Mouse (Mus musculus): Measurements from ENCODE around the gene Hivep1. TPM values are rescaled to one million over a fixed set of nuclear protein-coding genes. Genes with fewer than 3 reads are reported as not detected.

Gene Hivep1
- polyA plus RNA-seq, 1 experiment from 2014 or later: 14.5 TPM

DNA sequence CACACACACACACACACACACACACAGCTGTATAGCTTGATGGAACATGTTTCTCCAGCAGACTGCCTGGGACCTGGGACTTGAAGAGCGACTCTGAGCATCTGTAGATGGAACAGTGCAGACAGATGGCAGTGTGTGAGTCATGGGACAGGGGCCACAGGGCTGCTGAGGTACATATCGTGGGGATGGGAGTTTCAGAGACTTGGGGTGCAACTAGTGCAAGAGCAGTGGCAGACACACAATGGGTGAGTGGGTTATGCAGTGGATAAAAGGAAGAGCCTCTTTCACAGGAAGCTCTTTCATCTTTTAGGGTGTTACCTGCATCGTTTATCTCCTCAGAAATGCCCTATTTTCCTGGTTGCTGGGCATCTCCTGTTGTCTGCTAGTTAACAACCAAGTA lies 25.8 kb downstream of the Hivep1 start:
- Histone ChIP-seq H3K4me3 (no peak overlapping the region), H3K27me3 (no peaks in the 10 kb centered on the region), H3K4me1 (no peaks in the 10 kb centered on the region), H3K36me3 (peaks cover 13% of the 10 kb centered on the region; the same call in 1 of the 2 replicates), H3K4me2 (no peak overlapping the region), H3K9me3 (no peaks in the 10 kb centered on the region), H3K27ac (no peak overlapping the region), H3K9ac (no peak overlapping the region)
- 93% methylated on average over 3 of the region's 3 CpGs for WGBS
- ATAC-seq (ENCODE audit: insufficient number of reproducible peaks, insufficient read depth, low FRiP score, low TSS enrichment, low read depth): no peak

- ATAC-seq (ENCODE audit: insufficient number of reproducible peaks, insufficient read depth, low FRiP score, low TSS enrichment, low read depth): no peak
- H3K4me2 ChIP-seq: no peak overlapping the region
- no peaks in the 10 kb centered on the region for H3K9me3 ChIP-seq
- H3K4me3 ChIP-seq: no peak overlapping the region
- no peaks in the 10 kb centered on the region for H3K27me3 ChIP-seq
- no peak overlapping the region for H3K27ac ChIP-seq
- H3K9ac ChIP-seq: no peak overlapping the region
- no peaks in the 10 kb centered on the region for H3K4me1 ChIP-seq
- 54% methylated on average over 7 of the region's 10 CpGs for WGBS
- H3K36me3 ChIP-seq: peaks cover 13% of the 10 kb centered on the region; the same call in 1 of the 2 replicates
These were observed 28.5 kb downstream of the Hivep1 start for GRCm38 (mm10) chr13:42080131-42080916.

GRCm38 (mm10) chr13:42088339-42088738 lies 36.5 kb downstream of the Hivep1 start:
- H3K27ac ChIP-seq: no peak overlapping the region
- no peaks in the 10 kb centered on the region for H3K27me3 ChIP-seq
- no peaks in the 10 kb centered on the region for H3K9me3 ChIP-seq
- WGBS: 76% methylated on average over 5 of the region's 5 CpGs
- ATAC-seq (ENCODE audit: insufficient number of reproducible peaks, insufficient read depth, low FRiP score, low TSS enrichment, low read depth): no peak
- no peaks in the 10 kb centered on the region for H3K36me3 ChIP-seq
- H3K4me2 ChIP-seq: no peak overlapping the region
- H3K9ac ChIP-seq: no peak overlapping the region
- H3K4me3 ChIP-seq: no peak overlapping the region
- peaks cover 7% of the 10 kb centered on the region for H3K4me1 ChIP-seq

DNA sequence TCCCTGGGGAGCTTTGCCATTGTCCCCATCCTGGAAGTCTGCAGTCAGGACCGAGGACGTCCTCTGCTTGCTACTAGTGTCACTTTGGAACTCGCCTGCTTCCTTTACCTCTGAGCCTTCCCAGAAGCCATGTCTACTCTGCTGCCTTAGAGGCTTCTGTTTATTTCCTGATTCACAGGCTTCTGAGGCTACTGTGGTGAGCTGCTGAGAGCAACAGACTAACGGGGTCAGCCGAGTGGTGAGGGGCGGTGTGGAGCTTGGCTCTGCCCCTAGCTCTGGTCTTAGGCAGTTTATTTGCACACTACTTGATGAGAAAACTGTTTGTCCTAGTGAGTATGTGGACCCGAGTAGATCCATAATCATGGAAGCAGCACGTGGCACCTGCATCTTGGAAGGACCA lies 37.2 kb downstream of the Hivep1 start:
- no peak overlapping the region for H3K4me3 ChIP-seq
- WGBS: 76% methylated on average over 8 of the region's 8 CpGs

GRCm38 (mm10) chr13:42090751-42091150 lies 38.9 kb downstream of the Hivep1 start:
- H3K4me2 ChIP-seq: no peak overlapping the region
- H3K9me3 ChIP-seq: no peaks in the 10 kb centered on the region
- H3K4me1 ChIP-seq: peaks cover 14% of the 10 kb centered on the region
- no peaks in the 10 kb centered on the region for H3K36me3 ChIP-seq
- H3K27ac ChIP-seq: no peak overlapping the region
- no peaks in the 10 kb centered on the region for H3K27me3 ChIP-seq
- no peak overlapping the region for H3K9ac ChIP-seq
- no peak for ATAC-seq (ENCODE audit: insufficient number of reproducible peaks, insufficient read depth, low FRiP score, low TSS enrichment, low read depth)
- 87% methylated on average over 5 of the region's 5 CpGs for WGBS
- no peak overlapping the region for H3K4me3 ChIP-seq

More for the DNA sequence above, 37.2 kb downstream of the Hivep1 start:
- no peaks in the 10 kb centered on the region for H3K36me3 ChIP-seq
- no peak overlapping the region for H3K9ac ChIP-seq
- no peak overlapping the region for H3K4me2 ChIP-seq
- no peaks in the 10 kb centered on the region for H3K9me3 ChIP-seq
- no peak for ATAC-seq (ENCODE audit: insufficient number of reproducible peaks, insufficient read depth, low FRiP score, low TSS enrichment, low read depth)
- no peaks in the 10 kb centered on the region for H3K27me3 ChIP-seq
- H3K4me1 ChIP-seq: peaks cover 12% of the 10 kb centered on the region
- H3K27ac ChIP-seq: no peak overlapping the region

DNA sequence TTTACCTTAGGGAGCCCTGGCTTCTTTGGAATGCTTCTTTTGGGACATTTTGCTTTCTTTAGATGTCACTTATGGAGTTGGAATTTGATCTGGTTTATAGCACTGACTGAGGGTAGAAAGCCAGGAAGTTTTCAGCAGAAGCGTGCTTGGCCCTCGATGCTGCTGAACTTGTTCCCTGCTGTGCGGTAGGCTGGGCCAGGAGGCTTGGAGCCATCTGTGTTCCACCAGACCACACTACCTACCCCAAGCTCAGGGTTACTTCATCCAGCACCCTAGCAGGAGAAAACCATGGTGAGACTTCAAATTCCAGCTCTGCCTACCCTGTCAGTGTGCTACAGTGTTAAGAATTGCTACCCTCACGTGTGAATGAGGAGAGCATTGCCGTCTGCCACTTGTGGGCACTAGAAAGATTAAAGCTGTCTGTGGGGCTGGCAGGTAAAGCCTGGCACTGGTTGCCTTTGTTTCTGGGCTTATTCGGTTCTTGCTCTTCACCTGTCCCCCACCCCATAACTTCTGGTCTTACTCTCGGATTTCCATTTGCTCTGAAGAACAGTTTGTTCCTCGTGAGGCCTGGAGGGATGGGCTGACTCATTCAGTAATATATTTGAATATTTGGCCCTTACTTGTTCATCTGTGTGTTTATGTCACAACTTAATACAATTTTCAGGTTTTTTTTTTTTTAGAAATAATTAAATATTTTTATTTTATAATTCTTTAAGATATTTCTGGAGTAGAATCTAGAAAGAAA lies 40.7 kb downstream of the Hivep1 start:
- Histone ChIP-seq H3K9me3 (no peaks in the 10 kb centered on the region), H3K4me3 (no peak overlapping the region), H3K27ac (no peak overlapping the region), H3K4me2 (no peak overlapping the region), H3K4me1 (peaks cover 21% of the 10 kb centered on the region), H3K27me3 (no peaks in the 10 kb centered on the region), H3K36me3 (no peaks in the 10 kb centered on the region), H3K9ac (no peak overlapping the region)
- WGBS: 56% methylated on average over 8 of the region's 8 CpGs
- ATAC-seq (ENCODE audit: insufficient number of reproducible peaks, insufficient read depth, low FRiP score, low TSS enrichment, low read depth): no peak

DNA sequence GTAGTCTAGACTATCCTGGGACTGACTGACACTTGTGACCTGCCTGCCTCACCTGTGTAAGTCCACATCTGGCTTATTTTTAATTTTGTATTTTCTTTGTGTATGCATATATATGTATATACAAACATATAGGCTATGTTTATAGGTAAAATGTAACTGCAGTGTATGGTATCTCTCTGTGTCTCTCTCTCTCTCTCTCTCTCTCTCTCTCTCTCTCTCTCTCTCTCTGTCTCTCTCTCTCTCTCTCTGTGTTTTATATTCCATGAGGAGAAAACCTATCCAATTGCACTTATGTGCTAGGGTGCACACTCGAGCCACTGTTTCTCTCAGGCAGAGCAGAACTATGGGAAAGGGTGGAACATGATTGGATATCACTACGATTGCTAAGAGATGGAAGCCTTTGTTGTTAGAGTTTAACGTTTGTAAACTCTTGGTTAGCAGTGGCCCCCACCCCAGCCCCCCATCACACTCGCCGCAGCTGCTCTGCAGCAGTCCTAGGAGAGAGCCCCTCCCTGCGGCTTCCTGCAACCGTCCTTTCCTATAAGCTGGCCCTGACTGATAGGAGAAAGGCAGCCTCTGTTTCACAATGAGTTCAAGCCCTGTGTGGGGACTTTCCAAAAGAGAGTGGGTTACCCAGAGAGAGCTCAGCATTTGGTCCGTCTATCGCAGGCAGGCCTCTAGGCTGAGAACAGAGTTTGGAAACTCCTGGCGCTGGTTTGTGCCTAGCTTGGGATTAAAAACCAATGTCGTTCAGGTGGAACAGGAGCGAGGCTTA lies 41.6 kb downstream of the Hivep1 start:
- no peak overlapping the region for H3K27ac ChIP-seq

GRCm38 (mm10) chr13:42095826-42096515 lies 44.1 kb downstream of the Hivep1 start:
- H3K4me3 ChIP-seq: no peak overlapping the region
- H3K27ac ChIP-seq: no peak overlapping the region
- peaks cover 28% of the 10 kb centered on the region for H3K4me1 ChIP-seq
- H3K36me3 ChIP-seq: 0 out of 2 replicates have a peak, but pooled peaks cover 3% of the 10 kb centered on the region
- WGBS: 79% methylated on average over 10 of the region's 10 CpGs
- H3K9ac ChIP-seq: peak overlapping the region; percentile 49; the same call in 1 of the 2 replicates
- no peak overlapping the region for H3K4me2 ChIP-seq
- ATAC-seq (ENCODE audit: insufficient number of reproducible peaks, insufficient read depth, low FRiP score, low TSS enrichment, low read depth): no peak
- H3K9me3 ChIP-seq: no peaks in the 10 kb centered on the region
- no peaks in the 10 kb centered on the region for H3K27me3 ChIP-seq

More for the DNA sequence above, 41.6 kb downstream of the Hivep1 start:
- 0 out of 2 replicates have a peak, but pooled peaks cover 3% of the 10 kb centered on the region for H3K36me3 ChIP-seq
- ATAC-seq (ENCODE audit: insufficient number of reproducible peaks, insufficient read depth, low FRiP score, low TSS enrichment, low read depth): no peak
- no peaks in the 10 kb centered on the region for H3K9me3 ChIP-seq
- H3K4me1 ChIP-seq: peaks cover 21% of the 10 kb centered on the region
- WGBS: 55% methylated on average over 12 of the region's 12 CpGs
- no peak overlapping the region for H3K4me3 ChIP-seq
- H3K27me3 ChIP-seq: no peaks in the 10 kb centered on the region
- no peak overlapping the region for H3K4me2 ChIP-seq
- H3K9ac ChIP-seq: no peak overlapping the region

GRCm38 (mm10) chr13:42097109-42097508 lies 45.3 kb downstream of the Hivep1 start:
- H3K4me3 ChIP-seq: no peak overlapping the region
- H3K36me3 ChIP-seq: 0 out of 2 replicates have a peak, but pooled peaks cover 3% of the 10 kb centered on the region
- no peak overlapping the region for H3K9ac ChIP-seq
- no peak overlapping the region for H3K27ac ChIP-seq
- H3K4me1 ChIP-seq: peaks cover 37% of the 10 kb centered on the region
- ATAC-seq (ENCODE audit: insufficient number of reproducible peaks, insufficient read depth, low FRiP score, low TSS enrichment, low read depth): no peak
- H3K27me3 ChIP-seq: no peaks in the 10 kb centered on the region
- no peaks in the 10 kb centered on the region for H3K9me3 ChIP-seq
- no peak overlapping the region for H3K4me2 ChIP-seq

DNA sequence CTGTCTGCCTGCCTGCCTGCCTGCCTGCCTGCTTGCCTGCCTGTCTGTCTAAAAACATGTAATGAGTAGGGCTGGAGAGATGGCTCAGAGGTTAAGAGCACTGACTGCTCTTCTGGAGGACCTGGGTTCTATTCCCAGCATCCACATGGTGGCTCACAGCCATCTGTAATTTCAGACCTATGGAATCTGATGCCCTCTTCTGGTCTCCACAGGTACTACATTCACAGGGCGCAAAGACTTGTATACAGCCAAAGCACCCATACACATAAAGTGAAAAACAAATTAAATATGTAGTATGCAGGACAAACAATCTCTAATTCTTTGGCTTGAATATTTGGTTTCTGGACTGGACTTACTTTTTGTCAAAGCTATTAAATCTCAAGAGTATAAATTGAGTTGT lies 46.7 kb downstream of the Hivep1 start:
- no peak overlapping the region for H3K4me3 ChIP-seq
- no peaks in the 10 kb centered on the region for H3K9me3 ChIP-seq
- no peak for ATAC-seq (ENCODE audit: insufficient number of reproducible peaks, insufficient read depth, low FRiP score, low TSS enrichment, low read depth)
- H3K36me3 ChIP-seq: 0 out of 2 replicates have a peak, but pooled peaks cover 3% of the 10 kb centered on the region
- 98% methylated on average over 1 of the region's 1 CpGs for WGBS
- no peak overlapping the region for H3K9ac ChIP-seq
- H3K4me1 ChIP-seq: peaks cover 39% of the 10 kb centered on the region
- H3K4me2 ChIP-seq: no peak overlapping the region
- H3K27me3 ChIP-seq: no peaks in the 10 kb centered on the region
- no peak overlapping the region for H3K27ac ChIP-seq

DNA sequence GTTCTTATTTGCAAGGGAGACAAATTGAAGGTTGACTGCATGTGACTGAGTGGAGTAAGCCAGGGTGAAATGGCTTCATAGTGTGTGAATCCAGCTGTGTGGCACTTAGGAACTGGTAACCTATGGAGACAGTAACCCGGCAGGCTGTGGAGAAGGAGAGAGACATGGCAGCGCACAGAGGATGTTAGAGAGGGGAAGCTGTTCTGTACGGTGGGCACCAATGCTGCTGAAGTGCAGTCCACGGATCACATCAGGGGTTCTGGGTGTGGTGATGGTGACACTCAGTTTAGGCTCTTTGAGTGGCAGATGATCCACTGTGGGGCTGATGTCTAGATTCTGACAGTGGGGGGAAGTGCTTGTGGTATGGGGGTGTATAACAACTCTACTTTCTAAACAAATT lies 47.7 kb downstream of the Hivep1 start:
- no peak overlapping the region for H3K4me2 ChIP-seq
- H3K9ac ChIP-seq: no peak overlapping the region
- 91% methylated on average over 4 of the region's 4 CpGs for WGBS

More for the DNA sequence above, 47.7 kb downstream of the Hivep1 start:
- 0 out of 2 replicates have a peak, but pooled peaks cover 3% of the 10 kb centered on the region for H3K36me3 ChIP-seq
- no peak overlapping the region for H3K27ac ChIP-seq
- peaks cover 34% of the 10 kb centered on the region for H3K4me1 ChIP-seq
- no peaks in the 10 kb centered on the region for H3K9me3 ChIP-seq
- no peak overlapping the region for H3K4me3 ChIP-seq
- ATAC-seq (ENCODE audit: insufficient number of reproducible peaks, insufficient read depth, low FRiP score, low TSS enrichment, low read depth): no peak
- H3K27me3 ChIP-seq: no peaks in the 10 kb centered on the region

All from embryonic facial prominence, embryonic 13.5 days (tissue).